Mouse (Mus musculus): ENCODE data around the gene Mrps12.
"Not testable (repeated sequence)": the region's sequence is repeated elsewhere in the genome, so short reads cannot be mapped to it uniquely, and the experiment has no call there.

Mrps12 gene

DNA sequence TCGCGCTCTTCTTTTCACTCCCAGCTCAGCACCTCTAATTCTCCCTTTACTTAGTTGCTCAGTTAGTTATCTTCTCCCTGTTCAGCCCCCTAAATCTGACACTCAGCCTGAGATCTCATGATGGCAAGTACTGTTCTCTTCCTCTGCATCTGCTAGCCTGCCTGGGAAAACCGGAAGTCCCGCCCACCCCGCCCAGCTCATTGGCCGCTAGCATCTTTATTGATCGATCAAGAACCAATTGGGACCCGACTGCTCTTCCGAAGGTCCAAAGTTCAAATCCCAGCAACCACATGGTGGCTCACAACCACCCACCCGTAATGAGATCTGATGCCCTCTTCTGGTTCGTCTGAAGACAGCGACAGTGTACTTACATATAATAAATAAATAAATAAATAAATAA, 40.3 kb downstream of the Mrps12 start:
- DNase-seq: not testable (repeated sequence)

DNA sequence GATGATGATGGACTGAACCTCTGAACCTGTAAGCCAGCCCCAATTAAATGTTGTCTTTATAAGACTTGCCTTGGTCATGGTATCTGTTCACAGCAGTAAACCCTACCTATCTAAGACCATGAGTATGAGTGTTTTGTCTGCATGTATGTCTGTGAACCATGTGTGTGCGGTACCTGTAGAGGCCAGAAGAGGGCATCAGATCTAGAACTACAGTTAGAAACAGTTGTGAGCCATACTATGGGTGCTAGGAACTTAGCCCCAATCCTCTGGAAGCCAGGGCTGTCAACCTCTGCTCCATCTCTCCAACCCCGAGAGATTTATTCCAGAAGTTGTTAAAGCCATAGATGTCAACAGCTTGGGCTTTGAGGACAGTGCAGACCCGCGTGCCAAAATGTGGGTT, 41.4 kb downstream of the Mrps12 start:
- no peak for DNase-seq

DNA sequence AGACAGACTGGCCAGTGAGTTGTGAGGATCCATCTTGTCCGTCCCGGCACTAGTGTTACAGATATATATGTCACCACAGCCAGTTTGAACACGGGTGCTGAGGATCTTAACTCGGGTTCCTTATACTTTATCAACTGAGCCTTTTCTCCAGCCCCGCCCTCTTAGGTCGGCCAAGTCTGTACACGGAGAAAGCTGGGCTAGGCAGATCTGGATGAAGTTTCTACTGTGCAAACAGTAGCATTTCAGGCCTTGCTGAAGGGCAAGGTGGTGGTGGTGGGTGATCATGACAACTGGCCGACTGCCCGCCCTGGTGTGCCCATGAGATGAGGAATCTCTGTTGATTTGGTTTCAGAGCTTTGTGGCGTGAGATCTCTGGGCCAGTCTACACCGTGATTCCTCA, 44.3 kb downstream of the Mrps12 start:
- no peak for DNase-seq

GRCm38 (mm10) chr7:28694966-28695511, 46.6 kb downstream of the Mrps12 start:
- DNase-seq: no peak

DNA sequence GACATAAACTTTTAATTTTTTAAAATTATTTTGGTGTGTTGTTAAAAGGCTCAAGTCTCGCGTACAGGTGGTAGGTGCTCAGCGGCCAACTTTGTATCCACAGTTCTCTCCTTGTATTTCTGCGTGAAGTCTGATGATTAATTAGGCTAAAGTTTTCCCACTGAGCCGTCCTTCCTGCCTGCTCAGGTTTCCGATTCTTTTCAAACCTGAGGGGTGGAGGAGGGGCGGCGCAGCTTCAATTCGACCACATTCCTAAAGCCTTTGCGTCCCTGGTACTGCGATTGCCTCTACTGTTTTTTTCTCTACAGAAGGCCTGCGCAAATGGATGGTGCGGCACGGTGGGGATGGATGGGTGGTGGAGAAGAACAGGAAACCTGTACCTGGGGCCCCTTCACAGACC, 47.2 kb downstream of the Mrps12 start:
- DNase-seq: no peak

- DNase-seq: peak; percentile 82
Observed at GRCm38 (mm10) chr7:28693321-28693966, 48.2 kb downstream of the Mrps12 start.

DNA sequence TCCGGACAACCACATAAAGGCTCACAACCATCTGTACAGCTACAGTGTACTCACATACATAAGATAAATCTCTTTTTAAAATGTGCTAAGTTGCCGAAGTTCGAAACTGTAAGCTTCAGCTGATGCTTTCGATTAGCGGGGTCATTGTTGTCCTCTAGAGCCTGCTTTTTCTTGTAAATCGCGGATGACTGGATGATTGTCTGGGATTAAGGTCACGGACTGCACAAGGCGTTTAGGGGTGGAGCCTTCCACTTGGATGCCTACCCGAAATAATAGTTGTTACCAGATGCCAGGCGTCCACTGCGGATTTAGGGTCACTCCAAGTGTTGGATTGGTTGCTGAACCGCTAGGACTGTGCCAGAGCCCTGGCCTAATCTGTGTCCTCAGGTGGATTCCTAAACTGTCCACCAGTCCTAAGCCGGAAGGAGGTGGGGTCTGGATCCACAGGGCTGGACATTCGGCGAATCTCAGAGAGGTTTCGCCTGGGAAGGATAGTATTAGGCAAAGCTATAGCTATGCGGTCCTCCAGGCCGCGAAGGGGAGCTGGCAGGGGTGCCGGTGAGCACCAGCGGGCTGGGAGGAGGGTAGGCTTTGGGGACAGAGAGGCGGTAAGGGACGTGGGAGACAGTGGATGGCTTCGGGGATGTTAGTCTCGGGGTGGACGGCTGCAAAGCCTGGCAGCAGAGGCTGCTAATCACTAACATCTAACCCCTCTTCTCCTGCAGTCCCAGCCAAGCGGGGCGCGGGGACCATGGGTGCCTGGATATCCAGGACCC, 48.9 kb downstream of the Mrps12 start, which contains the start of gene Fbxo27:
Gene Fbxo27 (plus strand): TSS at position 305 of the 776 bp plus-strand sequence.
- DNase-seq: peak; percentile 58

GRCm38 (mm10) chr7:28691075-28691474, 50.5 kb downstream of the Mrps12 start:
- DNase-seq: no peak
